Mouse (Mus musculus) kidney, adult 2 months (tissue): ENCODE data around the gene Nr4a2. TPM values are rescaled to one million over a fixed set of nuclear protein-coding genes. Genes with fewer than 3 reads are reported as not detected.

Source experiments
- DNase-seq: peaks from one replicate; pipeline ENCODE4 v3.0.0; 2021
- H3K27ac ChIP-seq: fragments of 200-500 bp; 2 replicates; pipeline ENCODE4 v1.5.1; 2012; ENCODE audit warnings: low read depth, low read length, control low read depth, inconsistent platforms; ENCODE audit not compliant: insufficient read depth
- H3K27me3 ChIP-seq: fragments of 200-500 bp; replicated peaks from 2 replicates; pipeline ENCODE4 v1.6.1; 2012; ENCODE audit warnings: mild to moderate bottlenecking, moderate library complexity, low read length, inconsistent platforms; ENCODE audit not compliant: control insufficient read depth, insufficient read depth
- H3K36me3 ChIP-seq: fragments of 200-500 bp; 2 replicates; pipeline ENCODE4 v1.6.1; 2012; ENCODE audit warnings: mild to moderate bottlenecking, moderate library complexity, low read length, inconsistent platforms; ENCODE audit not compliant: control insufficient read depth, insufficient read depth
- H3K4me1 ChIP-seq: fragments of 200-500 bp; 2 replicates; pipeline ENCODE4 v1.6.1; 2011; ENCODE audit warnings: low read length; ENCODE audit not compliant: control insufficient read depth, insufficient read depth
- H3K4me3 ChIP-seq: fragments of 200-500 bp; 2 replicates; pipeline ENCODE4 v1.5.1; 2011; ENCODE audit warnings: mild to moderate bottlenecking, low read depth, low read length, control low read depth; ENCODE audit not compliant: insufficient read depth
- CTCF ChIP-seq: fragments of 200-500 bp; conservative IDR thresholded peaks from 2 replicates; pipeline ENCODE4 v1.5.1; 2011; ENCODE audit warnings: low read depth, mild to moderate bottlenecking, control low read depth, low read length, moderate library complexity, mixed read lengths; ENCODE audit not compliant: insufficient read depth, insufficient read length
- POLR2A ChIP-seq: fragments of 200-500 bp; IDR thresholded peaks from one replicate; pipeline ENCODE4 v1.6.1; 2011; ENCODE audit warnings: low read depth, low read length, control low read depth
- WGBS: fragments of 180-500 bp; shearing (Covaris S2); methylation state at CpG from one replicate; pipeline ENCODE4 v1.1.7; 2018; 5-methylcytosine and 5-hydroxymethylcytosine counted together
- polyA plus RNA-seq: library from polyadenylated mRNA; depleted of rRNA; stranded (reverse); fragments of >200 nt; gene quantifications from 2 replicates; pipeline ENCODE4 v1.2.3, GENCODE M21; 2012; rRNA removed

The Nr4a2 gene
- 0.33 and 1.0 TPM in 2 replicates for polyA plus RNA-seq

DNA sequence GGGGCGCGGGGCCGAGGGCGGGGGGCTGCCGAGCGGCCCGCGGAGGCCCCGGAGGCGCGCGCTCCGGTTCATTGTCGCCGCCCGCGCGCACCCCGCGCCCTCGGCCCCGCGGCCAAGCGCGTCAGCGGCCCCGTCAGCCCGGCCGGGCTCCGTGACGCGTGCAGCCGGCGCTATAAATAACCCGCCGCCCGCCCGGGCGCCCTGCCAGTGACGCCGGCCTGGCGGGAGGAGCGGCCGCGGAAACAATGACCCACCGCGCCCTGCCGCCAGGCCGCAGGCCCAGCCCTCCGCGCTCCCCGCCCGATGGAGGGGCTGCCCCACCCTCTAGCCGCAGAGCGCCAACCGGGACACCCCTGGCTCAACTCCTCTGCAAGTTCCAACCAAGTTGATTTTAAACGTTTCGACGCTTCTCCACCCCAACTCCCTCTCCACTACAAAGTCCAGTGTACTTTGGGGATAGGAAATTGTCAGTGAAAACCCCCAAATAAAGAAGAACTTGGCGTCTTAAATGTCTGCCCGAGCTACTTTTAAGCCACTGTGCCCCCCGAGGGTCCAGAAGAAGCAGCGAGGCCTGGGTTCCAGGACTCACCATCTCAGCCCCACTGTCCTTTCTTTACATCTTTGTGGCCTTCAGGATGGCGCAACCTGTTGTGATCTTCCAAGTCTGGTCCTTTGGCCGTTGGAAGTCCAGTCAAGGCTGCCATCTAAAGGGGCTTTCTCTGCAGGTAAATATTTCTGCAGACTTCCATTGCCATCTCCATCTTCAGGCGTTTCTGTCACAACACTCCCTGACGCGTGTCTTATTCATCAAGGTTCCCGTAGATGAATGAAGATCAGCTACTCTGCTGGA lies at the start of gene Nr4a2:
TSS of gene Nr4a2 (minus strand) at position 13 of the 850 bp plus-strand sequence.
- no peaks in the 10 kb centered on the region for H3K4me1 ChIP-seq
- WGBS: 13% methylated on average over 47 of the region's 69 CpGs

GRCm38 (mm10) chr2:57165416-57165815 lies 41.6 kb upstream of the Nr4a2 start:
- Histone ChIP-seq H3K27me3 (no peaks in the 10 kb centered on the region), H3K36me3 (no peaks in the 10 kb centered on the region), H3K27ac (no peak overlapping the region), H3K4me1 (no peaks in the 10 kb centered on the region), H3K4me3 (no peak overlapping the region)
- WGBS: 83% methylated on average over 1 of the region's 1 CpGs
- DNase-seq: no peak
- no peak for TF ChIP-seq CTCF
- TF ChIP-seq POLR2A: no peak

More for the DNA sequence above, at the start of gene Nr4a2:
- peak; percentile 91 for DNase-seq
- H3K27me3 ChIP-seq: no peaks in the 10 kb centered on the region; the same call in none of the 2 replicates
- no peaks in the 10 kb centered on the region for H3K36me3 ChIP-seq
- peak within 1 kb of the TSS; percentile 67; the same call in 1 of the 2 replicates for H3K27ac ChIP-seq
- TF ChIP-seq POLR2A: no peak
- TF ChIP-seq CTCF: no peak
- peak within 1 kb of the TSS; percentile 49 for H3K4me3 ChIP-seq

GRCm38 (mm10) chr2:57156814-57157213 lies 33.0 kb upstream of the Nr4a2 start:
- TF ChIP-seq CTCF: no peak
- Histone ChIP-seq H3K4me1 (no peaks in the 10 kb centered on the region), H3K4me3 (no peak overlapping the region), H3K36me3 (no peaks in the 10 kb centered on the region), H3K27me3 (no peaks in the 10 kb centered on the region), H3K27ac (no peak overlapping the region)
- 44% methylated on average over 9 of the region's 9 CpGs for WGBS
- peak; percentile 23 for DNase-seq

GRCm38 (mm10) chr2:57149796-57150195 lies 26.0 kb upstream of the Nr4a2 start:
- no peak for DNase-seq
- no peak for TF ChIP-seq POLR2A
- TF ChIP-seq CTCF: no peak
- Histone ChIP-seq H3K27ac (no peak overlapping the region), H3K4me3 (no peak overlapping the region), H3K36me3 (no peaks in the 10 kb centered on the region), H3K27me3 (no peaks in the 10 kb centered on the region), H3K4me1 (no peaks in the 10 kb centered on the region)
- WGBS: 83% methylated on average over 4 of the region's 4 CpGs

DNA sequence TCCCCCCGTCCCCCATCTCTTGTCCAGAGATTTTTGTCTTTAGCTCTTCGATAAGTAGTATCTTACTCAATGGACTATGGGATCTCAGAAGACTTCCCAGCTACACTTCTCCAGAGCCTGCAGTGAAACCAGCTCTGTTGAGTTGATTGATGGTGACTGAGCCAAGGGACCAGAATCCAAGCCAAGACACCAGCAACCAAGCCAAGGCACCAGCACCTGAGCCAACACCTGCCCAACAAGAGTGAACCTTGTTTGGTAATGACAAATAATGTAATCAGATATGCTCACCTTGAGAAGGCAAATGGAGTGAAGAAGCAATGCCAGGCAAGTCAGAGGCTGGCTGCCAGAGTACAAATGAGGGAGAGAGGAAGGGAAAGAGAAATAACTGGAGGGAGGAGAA lies 24.4 kb upstream of the Nr4a2 start:
- Histone ChIP-seq H3K4me1 (no peaks in the 10 kb centered on the region), H3K36me3 (no peaks in the 10 kb centered on the region), H3K4me3 (no peak overlapping the region), H3K27me3 (no peaks in the 10 kb centered on the region), H3K27ac (no peak overlapping the region)
- no peak for DNase-seq
- WGBS: 88% methylated on average over 2 of the region's 2 CpGs
- TF ChIP-seq POLR2A (no peak), CTCF (no peak)

DNA sequence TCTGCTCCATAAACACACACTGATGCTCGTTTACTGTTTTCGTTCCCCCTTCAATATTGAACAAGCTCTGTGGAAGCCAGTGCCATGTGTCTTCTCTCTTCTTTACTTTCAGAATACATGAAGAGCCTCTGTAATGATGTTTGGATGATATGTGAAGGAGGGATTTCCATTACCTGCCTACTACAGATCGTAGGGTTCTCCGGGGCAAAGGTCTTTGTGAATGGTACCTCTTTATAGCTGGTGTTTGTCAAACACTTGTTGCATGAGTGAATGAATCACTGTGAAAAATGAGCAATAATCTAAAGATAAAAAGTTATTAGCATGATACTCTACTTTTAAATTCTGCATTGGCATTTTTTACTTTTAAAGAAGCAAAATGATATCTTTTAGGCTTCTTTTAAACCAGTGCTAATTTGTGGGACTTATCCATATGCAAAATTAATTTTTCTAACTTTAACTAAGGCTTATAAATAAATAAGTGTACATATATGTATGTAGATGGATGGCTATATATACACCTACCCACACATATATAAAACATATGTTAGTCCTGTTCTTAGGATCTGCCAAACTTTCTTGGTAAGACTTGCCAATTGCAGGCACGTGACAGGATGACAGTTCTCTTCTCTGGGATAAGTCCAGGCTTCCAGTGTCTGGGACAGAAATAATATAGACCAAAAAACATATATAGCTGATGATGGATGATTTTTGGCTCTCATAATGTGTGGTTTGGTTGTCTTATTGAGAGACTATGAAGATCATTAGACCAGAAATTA lies 22.0 kb upstream of the Nr4a2 start:
- Histone ChIP-seq H3K27ac (no peak overlapping the region), H3K4me1 (no peaks in the 10 kb centered on the region), H3K27me3 (no peaks in the 10 kb centered on the region), H3K36me3 (no peaks in the 10 kb centered on the region), H3K4me3 (no peak overlapping the region)
- WGBS: 86% methylated on average over 5 of the region's 5 CpGs
- no peak for TF ChIP-seq CTCF
- no peak for TF ChIP-seq POLR2A
- DNase-seq: no peak

GRCm38 (mm10) chr2:57138594-57138993 lies 14.8 kb upstream of the Nr4a2 start:
- WGBS: 90% methylated on average over 6 of the region's 6 CpGs

More at GRCm38 (mm10) chr2:57138594-57138993, 14.8 kb upstream of the Nr4a2 start:
- no peak for DNase-seq
- Histone ChIP-seq H3K4me1 (no peaks in the 10 kb centered on the region), H3K36me3 (no peaks in the 10 kb centered on the region), H3K27ac (no peak overlapping the region), H3K4me3 (no peak overlapping the region), H3K27me3 (no peaks in the 10 kb centered on the region; the same call in 1 of the 2 replicates)
- TF ChIP-seq POLR2A: no peak
